Mouse (Mus musculus) liver, adult (tissue): ENCODE measurements around the gene Tex2.

Experiments
- GATA4 ChIP-seq: IDR thresholded peaks from 2 replicates; pipeline ENCODE4 v1.6.1; 2014; ENCODE audit warnings: mild to moderate bottlenecking, low read length; ENCODE audit not compliant: insufficient replicate concordance

The Tex2 gene

GRCm38 (mm10) chr11:106598339-106598738, 14.9 kb downstream of the Tex2 start:
- TF ChIP-seq GATA4 = no peak

- TF ChIP-seq GATA4 = no peak
Measured at GRCm38 (mm10) chr11:106597737-106598330, 15.4 kb downstream of the Tex2 start.

DNA sequence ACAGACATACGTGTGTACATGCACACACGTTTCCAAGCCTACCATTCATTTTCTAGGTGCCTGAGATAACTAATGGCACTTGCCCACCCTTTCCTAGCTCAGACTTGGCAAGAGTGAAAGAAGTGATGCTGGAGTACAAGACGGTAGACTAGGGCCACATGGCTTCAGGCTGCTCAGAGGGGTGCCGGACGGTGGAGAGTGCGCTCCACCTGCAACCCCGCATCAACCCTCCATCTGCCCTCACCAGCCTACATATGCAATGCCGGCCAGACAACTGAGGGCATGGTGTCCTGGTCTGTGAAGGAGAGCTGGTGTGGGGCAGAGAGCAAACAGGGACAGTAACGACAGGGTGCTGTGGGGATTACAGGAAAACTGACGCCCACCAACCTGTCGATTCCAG, 22.0 kb downstream of the Tex2 start:
- TF ChIP-seq GATA4 = no peak

DNA sequence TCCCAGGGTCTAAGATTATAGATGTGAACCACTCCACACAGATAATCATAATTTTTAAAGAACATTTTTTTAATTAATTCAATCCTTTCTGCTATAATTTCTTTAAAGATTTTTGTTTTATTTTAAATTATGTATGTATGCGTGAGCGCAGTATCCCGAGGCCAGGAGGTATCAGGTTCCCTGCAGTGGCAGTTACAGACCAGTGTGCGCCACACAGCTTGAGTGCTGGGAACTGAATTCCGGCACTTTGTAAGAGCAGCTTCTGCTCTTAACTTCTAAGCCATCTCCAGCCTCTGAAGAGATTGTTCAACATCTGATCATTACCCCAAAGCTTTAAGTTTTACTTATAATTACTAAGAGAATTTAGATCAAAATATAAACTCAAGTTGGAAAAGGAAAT, 23.1 kb downstream of the Tex2 start:
- no peak for TF ChIP-seq GATA4

- TF ChIP-seq GATA4 = 0 out of 2 replicates have a peak, but pooled peaks have one; percentile 38
Measured at GRCm38 (mm10) chr11:106588781-106589180, 24.4 kb downstream of the Tex2 start.

DNA sequence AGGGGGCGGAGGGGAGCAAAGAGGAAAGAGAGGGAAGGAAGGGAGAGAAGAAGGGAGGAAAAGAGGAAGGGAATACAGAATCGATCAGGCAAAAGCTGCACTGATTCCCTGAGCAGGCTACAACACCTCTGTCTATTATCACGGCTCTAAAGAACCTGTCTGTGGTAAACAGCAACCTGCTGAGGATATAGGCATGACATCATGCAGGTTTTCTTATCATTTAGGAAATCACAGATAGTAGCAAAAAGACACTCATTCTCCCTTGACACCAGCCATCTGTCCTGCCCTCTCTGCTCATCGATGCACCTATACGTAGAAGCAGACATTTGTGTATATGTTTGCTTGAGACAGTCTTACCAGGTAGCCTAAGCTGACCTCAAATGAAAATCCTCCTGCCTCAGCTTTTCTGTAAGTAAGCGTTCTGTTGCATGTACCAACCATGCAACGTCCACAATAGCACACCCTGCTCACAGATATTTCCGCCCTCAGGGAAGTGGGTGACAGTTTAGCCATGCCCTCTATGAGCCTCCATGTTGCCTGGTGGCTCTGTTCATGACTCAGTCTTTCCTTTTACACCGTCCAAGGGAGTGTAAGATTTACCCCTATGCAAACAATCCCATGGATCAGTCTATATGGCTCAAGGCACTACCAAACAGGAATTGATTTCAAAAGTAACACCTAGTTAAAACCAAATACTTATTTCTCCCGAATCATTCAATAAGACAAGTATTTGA, 25.3 kb downstream of the Tex2 start:
- TF ChIP-seq GATA4 = no peak

- no peak for TF ChIP-seq GATA4
Measured at GRCm38 (mm10) chr11:106583801-106584200, 29.4 kb downstream of the Tex2 start.

GRCm38 (mm10) chr11:106581357-106581756, 31.9 kb downstream of the Tex2 start:
- TF ChIP-seq GATA4 = no peak

DNA sequence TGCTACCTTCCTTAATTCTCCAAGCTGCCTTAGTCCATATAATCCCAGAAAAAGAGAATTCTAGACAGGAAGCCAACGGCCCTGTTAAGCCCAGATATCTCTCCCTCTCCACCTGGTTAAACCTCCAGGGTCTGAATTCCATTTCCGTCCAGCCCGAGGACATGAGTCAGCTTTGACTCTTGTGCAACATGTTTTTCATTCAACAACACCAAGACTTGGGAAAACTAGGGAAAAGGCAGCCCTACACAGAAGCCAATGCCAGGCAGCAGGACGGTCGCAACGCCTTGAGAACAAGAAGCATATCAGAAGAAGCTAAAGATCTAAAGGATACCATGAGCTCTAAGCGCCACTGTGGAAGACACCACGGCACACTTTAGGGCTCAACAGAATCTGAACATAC, 32.8 kb downstream of the Tex2 start:
- TF ChIP-seq GATA4 = no peak

- no peak for TF ChIP-seq GATA4
Measured at GRCm38 (mm10) chr11:106579957-106580356, 33.3 kb downstream of the Tex2 start.

- TF ChIP-seq GATA4 = no peak
Measured at GRCm38 (mm10) chr11:106579146-106579545, 34.1 kb downstream of the Tex2 start.

DNA sequence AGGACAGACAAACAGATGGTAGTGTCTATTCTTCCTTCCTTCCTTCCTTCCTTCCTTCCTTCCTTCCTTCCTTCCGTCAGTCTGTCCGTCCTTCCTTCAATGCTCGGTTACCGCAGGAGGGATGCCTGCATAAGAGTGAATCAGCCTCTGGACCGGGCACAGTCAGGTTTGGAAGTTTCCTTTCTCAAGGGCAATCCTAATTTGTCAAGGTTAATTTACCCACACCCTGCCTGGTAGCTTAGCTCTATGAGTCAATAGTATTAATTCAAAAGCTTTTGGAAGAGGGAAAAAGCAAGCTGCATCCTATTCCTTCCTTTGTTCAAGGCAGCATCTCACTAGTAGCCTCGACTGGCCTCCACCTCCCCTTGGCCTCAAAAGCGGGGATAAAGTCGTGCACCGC, 38.8 kb downstream of the Tex2 start:
- no peak for TF ChIP-seq GATA4

- no peak for TF ChIP-seq GATA4
Measured at GRCm38 (mm10) chr11:106573476-106574240, 39.6 kb downstream of the Tex2 start.

DNA sequence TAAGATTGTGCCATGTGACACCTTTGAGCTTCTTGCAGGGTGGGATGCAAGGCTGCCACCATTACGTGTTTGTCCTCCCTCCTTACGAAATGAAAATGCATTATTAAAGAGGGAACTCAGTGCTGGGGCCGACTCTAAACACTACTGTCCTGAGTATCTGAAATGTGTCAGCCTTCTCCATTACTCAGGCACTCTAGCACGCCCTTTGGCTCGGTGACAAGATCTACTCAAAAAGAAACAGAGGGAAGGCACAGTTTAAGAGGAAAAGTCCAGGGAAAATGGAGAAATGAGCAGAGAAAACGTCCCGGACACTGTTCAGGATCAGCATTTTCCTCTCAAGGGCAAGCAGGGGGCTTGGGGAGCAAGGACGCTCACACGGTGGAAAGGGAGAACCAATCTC, 40.3 kb downstream of the Tex2 start:
- TF ChIP-seq GATA4 = no peak

DNA sequence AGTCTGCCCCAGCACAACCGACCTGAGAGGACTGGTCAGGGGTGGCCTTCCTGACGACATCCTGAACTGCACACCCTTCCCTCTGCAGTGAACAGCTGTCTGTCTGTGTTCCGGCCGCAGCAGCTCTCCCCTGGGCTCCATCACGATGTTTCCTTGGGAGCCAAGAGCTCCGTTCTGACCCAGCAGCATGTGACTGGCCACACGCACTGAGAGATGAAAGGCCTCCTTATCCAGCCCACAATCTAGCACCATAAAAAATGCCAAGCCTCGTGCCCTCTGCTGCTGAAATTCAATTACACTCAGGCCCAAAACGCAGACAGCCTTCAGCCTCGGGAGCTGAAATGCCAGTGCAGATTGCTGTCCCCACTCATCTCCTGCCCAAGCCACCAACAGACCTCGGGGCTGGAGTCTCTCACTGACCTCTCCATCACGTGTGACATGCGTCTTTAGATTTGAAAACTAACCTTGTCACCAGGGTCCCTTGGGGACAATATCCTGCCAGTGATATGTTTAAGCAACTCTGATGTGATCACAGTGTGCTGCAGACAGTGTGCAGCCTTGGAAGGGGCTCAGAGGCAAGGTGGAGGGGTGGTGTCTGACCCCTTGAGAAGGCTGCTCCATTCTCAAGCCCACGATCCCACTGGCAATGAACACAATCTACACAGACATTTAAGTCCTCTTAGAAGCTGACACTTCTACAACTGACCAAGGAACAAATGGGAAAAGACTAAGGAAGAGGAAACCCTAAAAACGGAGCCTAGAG, 41.0 kb downstream of the Tex2 start:
- no peak for TF ChIP-seq GATA4
